Mouse (Mus musculus) hindbrain, embryonic 16.5 days (tissue): ENCODE measurements around the gene Sptssa. TPM values are rescaled to one million over a fixed set of nuclear protein-coding genes. Genes with fewer than 3 reads are reported as not detected.
A peak's percentile ranks its signal among the peaks of the same experiment; 100 is the strongest.

Experiments
- ATAC-seq: fragments of 200-750 bp; cut with Nextera tagmentation; 2 replicates; pipeline ENCODE4 v1.8.0; 2017; ENCODE audit warnings: moderate TSS enrichment, moderate library complexity
- H3K27ac ChIP-seq: fragments of 300-500 bp; sonication (generic); 2 replicates; pipeline ENCODE4 v1.5.1; 2014; ENCODE audit warnings: low read depth, mild to moderate bottlenecking, control low read depth, low read length, moderate library complexity
- H3K27me3 ChIP-seq: fragments of 300-500 bp; sonication (generic); replicated peaks from 2 replicates; pipeline ENCODE4 v1.6.1; 2014; ENCODE audit warnings: low read length; ENCODE audit not compliant: control insufficient read depth, insufficient read depth
- H3K36me3 ChIP-seq: fragments of 300-500 bp; sonication (generic); 2 replicates; pipeline ENCODE4 v1.6.1; 2014; ENCODE audit warnings: mild to moderate bottlenecking, low read length, moderate library complexity, mixed read lengths; ENCODE audit not compliant: control insufficient read depth, insufficient read depth
- H3K4me1 ChIP-seq: fragments of 300-500 bp; sonication (generic); 2 replicates; pipeline ENCODE4 v1.6.1; 2014; ENCODE audit warnings: low read depth, low read length; ENCODE audit not compliant: control insufficient read depth, insufficient read depth
- H3K4me2 ChIP-seq: fragments of 300-500 bp; sonication (generic); 2 replicates; pipeline ENCODE4 v1.6.1; 2014; ENCODE audit warnings: mild to moderate bottlenecking, low read length, control low read depth, moderate library complexity
- H3K4me3 ChIP-seq: fragments of 300-500 bp; sonication (generic); 2 replicates; pipeline ENCODE4 v1.5.1; 2014; ENCODE audit warnings: mild to moderate bottlenecking, low read length, control low read depth, moderate library complexity
- H3K9ac ChIP-seq: fragments of 300-500 bp; sonication (generic); 2 replicates; pipeline ENCODE4 v1.6.1; 2014; ENCODE audit warnings: low read depth, mild to moderate bottlenecking, control low read depth, low read length, moderate library complexity
- H3K9me3 ChIP-seq: fragments of 300-500 bp; sonication (generic); 2 replicates; pipeline ENCODE4 v1.6.1; 2014; ENCODE audit warnings: mild to moderate bottlenecking, low read length, moderate library complexity; ENCODE audit not compliant: control insufficient read depth
- WGBS: fragments of 180-500 bp; shearing (Covaris S2); extraction: QIAGEN DNeasy Blood & Tissue Kit; methylation state at CpG from one replicate; pipeline ENCODE4 v1.1.7; 2014; 5-methylcytosine and 5-hydroxymethylcytosine counted together
- polyA plus RNA-seq: library from polyadenylated mRNA; unstranded; fragments of >200 nt; fragmentation: Nextera tagmentation; extraction: Ambion mirVana; gene quantifications from 2 replicates; pipeline ENCODE4 v1.2.1, GENCODE M21; 2015

Gene Sptssa
- polyA plus RNA-seq, 1 experiment from 2014 or later: 213 TPM

DNA sequence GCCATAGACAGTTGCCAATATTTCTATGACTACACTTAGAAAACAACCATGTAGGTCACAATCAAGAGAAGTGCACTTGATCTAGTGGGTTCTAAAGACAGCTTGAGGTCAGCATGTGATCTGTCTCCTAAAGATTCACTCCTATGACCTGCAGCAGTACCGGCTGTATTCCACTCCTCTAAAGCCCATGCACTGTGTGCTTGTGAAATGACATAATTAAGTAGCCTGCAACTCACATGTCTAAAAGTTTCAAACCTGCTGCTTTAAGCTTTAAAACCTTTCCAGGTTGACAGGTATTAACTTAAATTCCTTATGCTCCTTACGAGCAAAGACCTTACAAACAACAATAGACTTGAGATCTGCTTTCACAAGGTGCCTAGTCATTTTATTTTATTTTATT is 853 bp upstream of the Sptssa start:
- H3K27ac ChIP-seq: no peak overlapping the region; the same call in 1 of the 2 replicates
- H3K4me2 ChIP-seq: peak overlapping the region; percentile 62
- peaks cover 13% of the 10 kb centered on the region for H3K4me1 ChIP-seq
- H3K4me3 ChIP-seq: peak overlapping the region; percentile 74; the same call in 1 of the 2 replicates
- ATAC-seq: no peak
- no peaks in the 10 kb centered on the region for H3K9me3 ChIP-seq
- no peak overlapping the region; the same call in 1 of the 2 replicates for H3K9ac ChIP-seq
- no peaks in the 10 kb centered on the region for H3K27me3 ChIP-seq
- no peaks in the 10 kb centered on the region for H3K36me3 ChIP-seq
- WGBS: 56% methylated on average over 2 of the region's 2 CpGs

DNA sequence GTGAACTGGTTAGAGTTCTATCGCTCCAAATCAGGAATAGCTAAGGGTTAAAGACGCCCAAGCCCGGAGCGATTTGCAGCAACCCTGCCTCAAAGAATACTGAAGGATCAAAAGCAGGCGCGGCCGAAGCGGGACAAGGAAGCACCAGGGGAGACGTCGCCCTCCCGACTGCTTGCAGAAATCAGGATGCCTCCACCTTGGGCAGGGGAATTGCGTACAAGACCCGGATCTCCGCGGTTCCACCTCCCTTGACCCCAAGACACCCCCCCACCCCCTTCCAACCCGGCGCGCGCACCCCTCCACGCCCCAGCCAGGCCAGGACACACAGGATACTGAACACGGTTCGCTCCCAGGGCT is 356 bp downstream of the Sptssa start:
- Histone ChIP-seq H3K9ac (peak overlapping the region; percentile 85), H3K4me3 (peak overlapping the region; percentile 74), H3K27ac (peak overlapping the region; percentile 88), H3K4me1 (peaks cover 13% of the 10 kb centered on the region), H3K36me3 (no peaks in the 10 kb centered on the region), H3K4me2 (peak overlapping the region; percentile 62), H3K27me3 (no peaks in the 10 kb centered on the region), H3K9me3 (no peaks in the 10 kb centered on the region)
- under 1% methylated on average over 21 of the region's 22 CpGs for WGBS
- ATAC-seq: no peak

DNA sequence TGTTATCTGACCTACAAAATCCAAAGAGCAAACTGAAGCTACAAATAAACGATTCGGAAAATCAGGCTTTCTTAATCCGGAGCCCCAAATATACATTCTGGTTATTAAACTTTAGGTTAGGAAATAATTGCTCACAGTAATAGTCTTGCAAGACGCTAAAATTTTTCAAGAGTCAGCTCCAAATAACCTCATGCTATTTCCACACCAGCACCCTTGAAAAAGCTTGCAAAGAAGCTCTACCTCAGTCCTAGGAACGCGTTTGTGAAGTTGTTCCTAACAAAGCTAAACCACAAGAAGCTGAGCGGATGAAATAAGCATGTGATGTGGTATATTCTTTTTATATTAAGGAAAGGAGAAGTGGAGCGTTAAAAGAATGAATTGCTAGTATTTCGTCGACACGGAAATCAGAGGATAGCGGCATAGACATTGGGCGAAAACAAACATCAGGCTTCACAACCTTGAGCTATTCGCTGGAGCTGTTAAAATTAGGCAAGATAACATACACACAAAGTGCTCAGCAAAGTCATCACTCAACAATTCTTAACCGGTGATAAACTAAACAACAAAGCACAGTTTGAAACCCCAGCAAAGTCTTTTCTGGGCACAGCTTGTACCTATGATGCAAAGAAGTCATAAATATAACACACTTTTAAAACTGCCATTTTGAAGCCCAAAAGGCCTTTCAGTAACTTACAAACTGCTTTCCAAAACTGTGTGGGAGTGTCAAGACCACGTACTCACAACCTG is 908 bp downstream of the Sptssa start:
- no peaks in the 10 kb centered on the region for H3K36me3 ChIP-seq
- H3K27me3 ChIP-seq: no peaks in the 10 kb centered on the region
- ATAC-seq: no peak
- H3K9ac ChIP-seq: peak overlapping the region; percentile 85
- WGBS: 22% methylated on average over 16 of the region's 16 CpGs
- H3K9me3 ChIP-seq: no peaks in the 10 kb centered on the region
- H3K4me2 ChIP-seq: peak overlapping the region; percentile 62
- H3K27ac ChIP-seq: peak overlapping the region; percentile 88
- peak overlapping the region; percentile 74 for H3K4me3 ChIP-seq
- H3K4me1 ChIP-seq: peaks cover 13% of the 10 kb centered on the region

DNA sequence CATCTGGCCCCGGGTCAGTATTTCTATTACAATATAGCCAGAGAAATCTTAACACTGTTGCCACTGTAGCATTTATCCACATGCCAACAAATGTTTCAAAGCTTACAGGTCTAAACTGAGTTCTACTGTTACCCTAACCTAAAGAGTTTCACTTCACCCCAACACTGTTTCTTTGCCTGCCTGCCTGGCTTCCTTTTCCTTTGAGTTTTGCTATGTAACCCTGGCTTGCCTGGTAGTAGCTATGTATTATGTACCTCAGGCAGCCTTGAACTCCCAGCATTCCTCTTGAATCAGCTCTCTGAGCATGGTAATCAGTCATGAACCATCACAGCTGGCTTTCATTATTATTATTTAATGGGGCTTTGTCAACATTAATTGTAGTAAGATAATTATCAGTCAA is 1.6 kb downstream of the Sptssa start:
- no peaks in the 10 kb centered on the region for H3K27me3 ChIP-seq
- H3K4me3 ChIP-seq: peak overlapping the region; percentile 74
- H3K36me3 ChIP-seq: no peaks in the 10 kb centered on the region
- no peaks in the 10 kb centered on the region for H3K9me3 ChIP-seq
- ATAC-seq: no peak
- WGBS: 77% methylated on average over 1 of the region's 1 CpGs
- H3K4me1 ChIP-seq: peaks cover 13% of the 10 kb centered on the region
- H3K4me2 ChIP-seq: peak overlapping the region; percentile 62
- H3K9ac ChIP-seq: peak overlapping the region; percentile 12; the same call in 1 of the 2 replicates
- H3K27ac ChIP-seq: no peak overlapping the region

DNA sequence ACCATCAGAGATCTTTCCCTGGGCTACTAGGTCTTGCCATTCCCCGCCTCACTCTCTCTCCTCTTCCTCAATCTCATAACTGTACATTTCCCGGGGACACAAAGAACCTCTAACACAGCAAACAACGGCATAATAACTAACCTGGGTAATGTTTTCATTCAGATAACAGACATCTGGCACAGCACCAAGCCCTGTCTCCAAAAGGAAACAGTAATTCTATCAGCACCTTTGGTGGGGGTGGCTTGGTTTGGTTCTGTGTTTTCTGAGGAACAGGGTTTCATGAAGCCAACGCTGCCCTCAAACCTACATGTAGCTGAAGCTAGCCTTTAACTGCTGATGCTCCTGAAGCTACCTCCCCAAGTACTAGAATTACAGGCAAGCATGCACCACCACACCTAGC is 2.2 kb downstream of the Sptssa start:
- no peak overlapping the region for H3K4me3 ChIP-seq
- H3K36me3 ChIP-seq: no peaks in the 10 kb centered on the region
- WGBS: 78% methylated on average over 4 of the region's 4 CpGs
- H3K4me1 ChIP-seq: peaks cover 13% of the 10 kb centered on the region
- no peak for ATAC-seq
- no peak overlapping the region for H3K27ac ChIP-seq
- H3K27me3 ChIP-seq: no peaks in the 10 kb centered on the region
- H3K9me3 ChIP-seq: no peaks in the 10 kb centered on the region
- peak overlapping the region; percentile 62 for H3K4me2 ChIP-seq
- H3K9ac ChIP-seq: no peak overlapping the region

DNA sequence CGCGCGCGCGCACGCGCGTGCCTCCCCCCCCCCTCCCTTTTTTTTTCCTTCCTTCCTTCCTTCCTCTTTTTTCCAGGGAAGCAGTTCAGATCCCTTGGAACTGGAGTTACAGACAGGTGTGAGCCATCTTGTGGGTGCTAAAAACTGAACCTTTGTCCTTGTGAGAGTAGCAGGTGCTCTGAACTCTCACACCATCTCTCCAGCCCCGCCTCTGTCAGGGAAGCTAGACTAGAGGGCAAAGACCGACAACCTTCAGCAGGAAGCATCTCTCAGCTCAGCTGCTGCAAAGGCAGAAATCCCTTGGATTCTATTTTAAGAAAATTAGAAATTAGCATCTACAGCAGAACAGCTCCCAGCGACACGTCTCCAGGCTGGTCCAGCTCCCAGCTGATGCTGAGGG is 4.0 kb downstream of the Sptssa start:
- 80% methylated on average over 12 of the region's 12 CpGs for WGBS
- Histone ChIP-seq H3K27ac (no peak overlapping the region), H3K36me3 (no peaks in the 10 kb centered on the region), H3K9ac (no peak overlapping the region), H3K27me3 (no peaks in the 10 kb centered on the region), H3K4me3 (no peak overlapping the region), H3K4me1 (peaks cover 12% of the 10 kb centered on the region), H3K4me2 (peak overlapping the region; percentile 4; the same call in 1 of the 2 replicates), H3K9me3 (no peaks in the 10 kb centered on the region)
- ATAC-seq: no peak

DNA sequence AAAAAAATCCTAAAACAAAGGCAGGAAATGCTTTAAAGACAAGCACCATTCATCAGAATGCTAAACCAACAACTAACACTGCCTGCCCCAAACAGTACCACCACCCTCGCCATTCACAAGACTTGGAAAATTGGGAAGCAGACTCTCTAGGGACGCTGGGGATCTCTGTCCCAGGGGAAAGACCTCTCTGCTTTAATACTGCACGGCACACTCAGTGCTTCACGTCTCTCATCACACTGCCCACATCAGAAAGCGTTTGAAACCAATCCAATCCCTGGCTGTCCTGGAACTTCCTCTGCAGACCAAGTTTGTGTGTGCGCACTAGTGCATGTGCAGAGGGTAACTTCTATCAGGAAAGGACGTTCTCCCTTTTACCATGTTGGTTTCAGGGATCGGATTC is 4.6 kb downstream of the Sptssa start:
- no peak overlapping the region for H3K4me3 ChIP-seq
- no peak overlapping the region for H3K27ac ChIP-seq
- H3K9ac ChIP-seq: no peak overlapping the region
- no peak for ATAC-seq
- no peaks in the 10 kb centered on the region for H3K36me3 ChIP-seq
- peak overlapping the region; percentile 4; the same call in 1 of the 2 replicates for H3K4me2 ChIP-seq
- H3K4me1 ChIP-seq: peaks cover 8% of the 10 kb centered on the region
- H3K9me3 ChIP-seq: no peaks in the 10 kb centered on the region
- WGBS: 52% methylated on average over 8 of the region's 8 CpGs
- H3K27me3 ChIP-seq: no peaks in the 10 kb centered on the region

DNA sequence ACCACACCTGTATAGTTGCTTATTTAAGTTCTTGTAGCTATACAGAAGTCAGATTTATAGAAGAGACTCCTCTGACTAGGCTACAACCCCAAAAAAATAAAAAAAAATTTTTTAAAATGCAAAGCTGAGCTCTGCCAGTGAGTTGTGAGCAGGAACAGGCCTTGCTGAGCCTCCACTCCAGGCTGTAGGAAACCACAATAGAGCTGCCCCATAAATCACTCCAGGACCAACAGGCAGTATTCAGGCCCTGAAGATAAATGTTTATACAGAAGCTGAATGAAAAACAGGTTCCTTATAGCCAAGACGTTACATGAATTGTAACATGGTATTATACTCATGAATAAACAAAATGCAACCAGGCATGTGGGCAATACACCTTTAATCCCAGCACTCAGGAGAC is 5.2 kb downstream of the Sptssa start:
- H3K4me2 ChIP-seq: no peak overlapping the region
- WGBS: 38% methylated on average over 1 of the region's 1 CpGs
- no peak overlapping the region for H3K4me3 ChIP-seq
- H3K27me3 ChIP-seq: no peaks in the 10 kb centered on the region
- H3K4me1 ChIP-seq: peaks cover 8% of the 10 kb centered on the region
- no peak overlapping the region for H3K27ac ChIP-seq
- H3K36me3 ChIP-seq: no peaks in the 10 kb centered on the region
- no peaks in the 10 kb centered on the region for H3K9me3 ChIP-seq
- no peak for ATAC-seq
- H3K9ac ChIP-seq: no peak overlapping the region

DNA sequence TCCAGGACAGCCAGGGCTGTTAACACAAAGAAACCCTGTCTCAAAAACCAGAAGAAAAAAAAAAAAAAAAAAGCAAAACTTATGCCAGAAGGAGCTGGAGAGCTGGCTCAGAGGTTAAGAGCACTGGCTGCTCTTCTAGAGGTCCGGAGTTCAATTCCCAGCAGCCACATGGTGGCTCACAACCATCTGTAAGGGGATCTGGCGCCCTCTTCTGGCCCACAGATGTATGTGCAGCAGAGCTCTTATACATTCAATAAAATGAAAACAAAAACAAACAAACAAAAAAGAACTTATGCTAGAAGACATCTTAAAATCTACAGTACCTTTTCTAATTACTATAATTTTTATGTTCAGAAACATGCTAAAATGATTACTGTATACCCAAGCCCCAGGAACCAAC is 11.4 kb downstream of the Sptssa start:
- Histone ChIP-seq H3K27me3 (no peaks in the 10 kb centered on the region), H3K9ac (no peak overlapping the region), H3K27ac (no peak overlapping the region), H3K9me3 (no peaks in the 10 kb centered on the region), H3K4me1 (no peaks in the 10 kb centered on the region), H3K36me3 (no peaks in the 10 kb centered on the region), H3K4me3 (no peak overlapping the region), H3K4me2 (no peak overlapping the region)
- ATAC-seq: no peak
- WGBS: 84% methylated on average over 2 of the region's 2 CpGs
